Mouse (Mus musculus): ENCODE data around the gene Lhfpl3.
"Not testable (repeated sequence)": the region's sequence is repeated elsewhere in the genome, so short reads cannot be mapped to it uniquely, and the experiment has no call there.

The Lhfpl3 gene

GRCm38 (mm10) chr5:22745885-22746532 is at the start of gene Lhfpl3:
TSS of gene Lhfpl3 (plus strand) at chr5:22746059.
- DNase-seq (ENCODE audit: low read depth) = no peak

DNA sequence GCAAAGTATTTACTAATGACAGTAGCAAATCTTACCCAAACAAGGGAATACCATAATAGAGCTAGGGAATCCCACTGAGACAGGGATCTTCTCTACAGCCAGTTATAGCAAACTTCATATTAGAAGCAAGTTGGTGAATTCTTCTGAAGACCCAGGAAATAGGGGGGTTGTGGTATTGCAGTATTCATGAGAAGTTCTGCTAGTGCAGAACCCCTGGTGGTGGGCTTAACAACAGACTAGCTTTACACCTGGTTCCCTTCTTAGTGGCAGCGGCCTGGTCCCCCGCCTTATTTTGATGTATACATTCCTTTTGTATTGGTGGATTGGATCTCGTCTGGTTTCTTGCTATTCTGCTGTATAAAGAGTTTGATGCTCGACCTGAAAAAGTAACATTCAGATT is 39.6 kb upstream of the Lhfpl3 start:
- DNase-seq (ENCODE audit: low read depth) = not testable (repeated sequence)

GRCm38 (mm10) chr5:22745529-22745884 is 352 bp upstream of the Lhfpl3 start:
- DNase-seq (ENCODE audit: low read depth) = no peak

- no peak for DNase-seq (ENCODE audit: low read depth)
These were observed 718 bp downstream of the Lhfpl3 start for GRCm38 (mm10) chr5:22746533-22747021.

DNA sequence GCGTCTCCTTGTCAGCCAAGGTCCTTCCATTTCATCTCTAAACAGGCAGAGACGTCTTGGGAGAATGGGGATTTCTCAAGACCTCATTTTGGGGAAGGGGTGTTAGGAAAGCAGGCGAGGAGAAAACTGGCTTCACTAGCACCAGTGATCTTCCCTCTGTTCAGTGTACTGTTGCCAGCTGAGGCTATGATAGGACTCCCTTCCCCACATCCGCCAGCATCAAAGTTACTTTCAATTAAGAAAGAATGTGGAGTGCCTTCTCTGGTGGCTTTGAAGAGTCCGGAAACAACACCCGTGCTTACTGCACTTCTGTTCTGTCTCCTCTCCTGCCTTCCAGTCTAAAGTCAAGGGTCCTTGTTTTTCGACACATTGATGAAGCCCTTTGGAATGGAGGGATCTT is 1.4 kb downstream of the Lhfpl3 start:
- no peak for DNase-seq (ENCODE audit: low read depth)

GRCm38 (mm10) chr5:22757261-22757660 is 11.4 kb downstream of the Lhfpl3 start:
- DNase-seq (ENCODE audit: low read depth) = no peak

GRCm38 (mm10) chr5:22770726-22771125 is 24.9 kb downstream of the Lhfpl3 start:
- no peak for DNase-seq (ENCODE audit: low read depth)

DNA sequence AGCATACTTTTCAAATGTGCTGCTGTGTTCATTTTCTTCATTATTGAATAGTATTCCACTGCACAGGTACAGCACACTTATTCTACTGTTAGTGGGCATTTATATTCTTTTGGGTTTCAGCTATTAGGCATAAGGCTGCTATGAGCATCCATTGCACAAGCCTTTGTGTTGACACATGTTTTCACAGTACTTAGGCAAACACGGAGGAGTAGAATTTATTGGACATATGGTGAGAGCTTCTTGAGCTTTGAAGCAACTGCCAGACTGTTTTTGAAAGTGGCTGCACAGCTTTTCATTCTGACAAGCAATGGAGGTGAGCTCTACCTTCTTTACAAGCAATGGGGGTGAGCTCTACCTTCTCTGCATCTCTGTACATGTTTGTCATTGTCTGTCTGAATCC is 49.5 kb downstream of the Lhfpl3 start:
- no peak for DNase-seq (ENCODE audit: low read depth)

DNA sequence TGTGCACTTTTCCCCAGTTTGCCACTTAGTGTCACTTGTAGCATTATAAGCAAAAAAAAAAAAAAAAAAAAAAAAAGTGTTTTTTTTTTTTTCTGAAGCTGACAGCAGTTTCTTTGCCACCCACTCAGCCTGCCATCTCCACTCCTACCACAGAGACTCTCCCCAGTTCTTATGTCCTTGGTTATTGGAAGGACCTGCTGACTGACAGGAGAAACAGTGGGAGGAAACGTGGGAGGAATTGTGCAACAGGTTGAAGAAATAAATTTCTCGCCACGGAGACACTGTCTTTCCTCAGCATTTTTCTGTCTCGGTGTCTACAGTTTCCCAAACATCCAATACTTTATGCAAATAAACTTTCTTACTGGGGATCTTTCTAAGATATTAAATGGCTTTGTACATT is 67.6 kb downstream of the Lhfpl3 start:
- no peak for DNase-seq (ENCODE audit: low read depth)

- no peak for DNase-seq (ENCODE audit: low read depth)
These were observed 84.1 kb downstream of the Lhfpl3 start for GRCm38 (mm10) chr5:22829822-22830450.

DNA sequence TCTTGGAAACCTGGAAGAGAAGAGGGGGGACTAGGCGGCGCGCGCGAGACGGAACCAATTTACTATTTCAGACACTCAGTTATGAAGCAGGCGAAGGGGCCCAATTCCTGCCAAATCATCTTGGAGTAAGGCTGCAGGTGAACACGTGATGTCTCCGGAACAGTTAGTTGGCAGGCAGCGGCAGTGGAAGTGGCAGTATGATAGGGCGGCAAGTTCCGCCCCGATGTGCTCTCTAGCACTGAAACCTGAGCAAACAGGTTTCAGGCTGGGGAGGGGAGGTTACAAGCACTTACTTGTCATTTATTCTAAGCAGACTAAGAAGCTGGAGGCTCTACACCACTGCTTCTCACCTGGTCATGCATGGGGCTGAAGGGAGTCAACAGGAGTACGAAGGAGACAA is 105.7 kb downstream of the Lhfpl3 start:
- no peak for DNase-seq (ENCODE audit: low read depth)

DNA sequence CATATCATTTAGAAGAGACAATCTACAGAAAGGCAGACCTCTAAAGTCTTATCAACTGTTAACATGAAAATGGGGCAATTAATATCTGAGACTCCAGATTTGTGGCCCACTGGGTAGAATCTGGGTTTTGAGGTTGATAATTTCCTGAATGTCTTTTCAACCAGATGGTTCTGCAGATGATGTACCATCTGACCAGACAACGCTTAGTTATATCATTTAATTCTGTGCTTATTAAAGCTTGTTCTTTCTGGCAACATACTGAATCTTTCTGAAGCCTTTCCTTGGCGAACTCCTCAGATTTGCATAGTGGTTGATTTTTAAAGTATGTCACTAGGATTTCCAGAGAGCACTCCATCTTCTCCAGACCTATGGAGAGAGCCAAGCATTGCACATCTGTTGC is 107.6 kb downstream of the Lhfpl3 start:
- DNase-seq (ENCODE audit: low read depth) = no peak

GRCm38 (mm10) chr5:22856480-22856879 is 110.6 kb downstream of the Lhfpl3 start:
- no peak for DNase-seq (ENCODE audit: low read depth)

DNA sequence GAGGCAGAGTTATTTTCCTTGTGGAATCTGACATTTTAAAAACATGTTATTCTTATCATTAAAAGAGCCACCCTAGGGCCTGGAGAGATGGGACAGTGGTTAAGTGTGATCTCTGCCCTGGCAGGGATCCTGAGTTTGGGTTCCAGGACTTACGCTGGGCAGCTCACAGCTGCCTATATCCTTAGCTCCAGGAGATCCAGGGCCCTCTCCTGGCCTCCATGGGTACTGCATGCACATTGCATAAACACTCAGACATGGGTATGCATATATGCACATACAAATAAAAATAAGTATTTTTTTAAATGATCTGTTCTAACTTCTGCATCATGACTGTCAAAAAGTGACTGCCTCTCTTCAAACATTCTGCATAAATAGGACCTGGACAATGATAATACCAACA is 115.5 kb downstream of the Lhfpl3 start:
- peak; percentile 3 for DNase-seq (ENCODE audit: low read depth)

DNA sequence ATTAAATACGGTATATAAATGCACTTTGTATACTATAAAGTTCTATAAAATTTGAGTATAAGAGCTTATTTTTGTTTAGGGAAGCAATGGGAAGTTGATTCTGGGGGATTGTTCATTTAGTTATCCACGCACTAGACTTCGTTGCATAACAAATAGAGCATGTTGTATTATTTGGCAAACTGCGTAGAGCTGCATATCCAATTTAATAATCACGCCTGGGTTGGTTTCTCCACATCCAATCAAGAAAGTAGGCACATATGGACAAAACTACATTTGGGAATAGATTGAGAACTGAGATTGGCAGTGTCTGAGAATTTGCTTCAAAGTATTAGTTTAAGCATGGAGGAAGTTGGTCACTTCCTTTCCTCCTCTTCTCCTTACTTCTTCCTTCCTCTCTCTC is 123.2 kb downstream of the Lhfpl3 start:
- DNase-seq (ENCODE audit: low read depth) = no peak

DNA sequence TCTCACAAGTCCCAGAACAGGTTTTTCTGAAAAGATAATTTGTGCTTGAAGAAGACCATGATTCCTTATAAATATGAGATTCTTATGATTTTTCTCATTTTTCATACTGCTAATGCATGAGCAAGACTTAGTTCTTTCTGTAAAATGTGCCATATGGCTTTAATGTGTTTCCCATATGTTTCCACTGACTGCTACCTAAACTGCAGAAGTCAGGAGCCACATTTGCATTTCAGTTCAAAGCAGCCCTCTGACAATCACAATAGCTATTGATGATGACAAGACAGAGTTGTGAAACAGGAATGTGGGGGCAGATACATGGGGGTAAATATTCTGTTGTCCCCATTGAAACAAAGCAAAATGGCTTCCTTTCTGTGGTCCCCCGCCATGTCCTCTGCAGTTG is 126.6 kb downstream of the Lhfpl3 start:
- DNase-seq (ENCODE audit: low read depth) = no peak

DNA sequence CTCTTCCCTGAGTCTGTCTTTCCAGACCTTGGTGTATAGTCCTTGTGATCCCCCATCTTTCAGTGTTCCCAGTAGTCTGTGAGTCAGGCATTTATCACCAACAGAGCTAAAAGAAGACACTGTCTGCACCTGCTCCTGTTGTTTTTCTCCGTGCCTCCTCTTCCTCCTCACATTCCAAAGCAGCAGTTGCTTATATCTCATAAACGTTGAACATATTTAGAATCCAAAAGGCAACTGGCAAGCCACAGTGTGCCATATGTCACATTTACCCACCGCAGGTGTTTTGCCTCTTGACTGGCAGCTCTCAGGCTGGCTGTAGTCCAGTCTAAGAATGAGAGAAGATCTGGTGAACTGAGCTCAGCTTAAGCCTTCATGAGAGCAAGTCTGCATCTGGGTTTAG is 142.5 kb downstream of the Lhfpl3 start:
- DNase-seq (ENCODE audit: low read depth) = no peak

GRCm38 (mm10) chr5:22889481-22889880 is 143.6 kb downstream of the Lhfpl3 start:
- no peak for DNase-seq (ENCODE audit: low read depth)

DNA sequence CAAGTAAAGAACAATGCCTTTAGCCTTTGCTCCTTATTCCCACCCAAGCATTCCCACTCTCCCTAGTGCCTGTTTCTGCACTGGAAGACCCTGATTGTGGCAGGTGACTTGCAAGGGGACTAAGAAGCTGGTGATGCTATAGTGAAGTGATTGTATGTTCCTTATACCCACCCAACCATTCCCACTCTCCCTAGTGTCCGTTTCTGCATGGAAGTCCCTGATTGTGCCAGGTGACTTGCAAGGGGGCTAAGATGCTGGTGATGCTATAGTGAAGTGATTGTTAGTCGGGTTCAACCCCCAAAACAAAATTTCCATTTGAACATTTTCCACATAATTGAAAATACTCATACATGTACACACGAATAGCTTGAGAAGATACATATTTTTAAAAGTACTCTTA is 151.4 kb downstream of the Lhfpl3 start:
- DNase-seq (ENCODE audit: low read depth) = no peak

- DNase-seq (ENCODE audit: low read depth) = no peak
These were observed 151.9 kb downstream of the Lhfpl3 start for GRCm38 (mm10) chr5:22897656-22898289.

DNA sequence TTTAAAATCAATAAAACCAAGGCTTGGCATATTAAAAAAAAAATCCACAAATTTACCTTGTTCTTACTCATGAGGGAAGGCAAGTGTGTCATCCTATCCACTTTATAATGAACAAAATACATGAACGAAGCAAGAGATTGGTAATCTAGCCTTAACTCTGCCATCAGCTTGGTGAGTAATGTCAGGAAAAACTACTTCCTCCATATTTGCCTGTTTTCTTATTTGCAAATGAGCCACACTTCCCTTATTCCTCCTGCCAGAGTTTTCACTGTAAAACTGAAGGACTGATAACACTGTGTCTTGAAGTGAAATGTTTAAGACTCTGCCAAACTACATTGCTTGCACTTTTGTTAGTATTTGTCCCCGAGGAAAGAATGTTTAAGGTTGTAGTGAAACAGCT is 152.7 kb downstream of the Lhfpl3 start:
- no peak for DNase-seq (ENCODE audit: low read depth)

- no peak for DNase-seq (ENCODE audit: low read depth)
These were observed 154.1 kb downstream of the Lhfpl3 start for GRCm38 (mm10) chr5:22899913-22900312.

DNA sequence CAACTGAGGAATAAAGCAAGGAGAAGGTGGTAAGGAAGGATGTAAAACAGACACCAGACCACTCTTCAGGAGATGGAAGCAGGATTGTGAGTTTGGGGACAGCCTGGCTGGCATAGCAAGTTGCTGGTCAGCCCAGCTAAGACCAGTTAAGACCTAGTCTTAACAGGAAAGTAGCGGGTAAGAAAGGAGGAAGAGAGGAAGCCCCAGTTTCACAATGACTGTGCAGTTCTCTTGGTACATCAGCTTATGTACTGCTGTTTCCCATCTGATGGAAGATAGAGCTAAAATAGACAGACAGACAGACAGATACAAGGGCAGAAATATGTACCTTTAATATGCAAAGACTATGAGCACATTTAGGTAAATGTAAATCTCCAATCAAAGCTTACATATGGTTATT is 171.3 kb downstream of the Lhfpl3 start:
- no peak for DNase-seq (ENCODE audit: low read depth)

DNA sequence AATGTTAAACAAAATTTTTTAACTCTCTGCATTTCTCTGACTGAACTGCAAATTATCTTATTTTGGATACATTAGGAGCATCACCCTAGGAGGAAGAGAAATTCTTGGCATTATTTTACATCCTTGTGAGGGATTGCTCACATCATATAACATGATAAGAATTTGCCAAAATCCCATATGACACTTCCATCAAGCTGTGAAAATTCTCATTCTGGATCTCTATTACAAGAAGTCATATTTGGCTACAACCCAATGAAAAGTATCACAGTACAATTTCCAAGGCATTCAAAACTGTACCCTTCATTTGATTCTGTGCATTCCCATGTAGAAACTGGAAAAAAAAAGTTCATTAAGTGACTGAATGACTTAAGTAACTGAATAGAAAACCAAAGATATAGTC is 180.3 kb downstream of the Lhfpl3 start:
- no peak for DNase-seq (ENCODE audit: low read depth)
